26 mouse cellular contexts compared by ENCODE assay signal in the genomic region with DNA sequence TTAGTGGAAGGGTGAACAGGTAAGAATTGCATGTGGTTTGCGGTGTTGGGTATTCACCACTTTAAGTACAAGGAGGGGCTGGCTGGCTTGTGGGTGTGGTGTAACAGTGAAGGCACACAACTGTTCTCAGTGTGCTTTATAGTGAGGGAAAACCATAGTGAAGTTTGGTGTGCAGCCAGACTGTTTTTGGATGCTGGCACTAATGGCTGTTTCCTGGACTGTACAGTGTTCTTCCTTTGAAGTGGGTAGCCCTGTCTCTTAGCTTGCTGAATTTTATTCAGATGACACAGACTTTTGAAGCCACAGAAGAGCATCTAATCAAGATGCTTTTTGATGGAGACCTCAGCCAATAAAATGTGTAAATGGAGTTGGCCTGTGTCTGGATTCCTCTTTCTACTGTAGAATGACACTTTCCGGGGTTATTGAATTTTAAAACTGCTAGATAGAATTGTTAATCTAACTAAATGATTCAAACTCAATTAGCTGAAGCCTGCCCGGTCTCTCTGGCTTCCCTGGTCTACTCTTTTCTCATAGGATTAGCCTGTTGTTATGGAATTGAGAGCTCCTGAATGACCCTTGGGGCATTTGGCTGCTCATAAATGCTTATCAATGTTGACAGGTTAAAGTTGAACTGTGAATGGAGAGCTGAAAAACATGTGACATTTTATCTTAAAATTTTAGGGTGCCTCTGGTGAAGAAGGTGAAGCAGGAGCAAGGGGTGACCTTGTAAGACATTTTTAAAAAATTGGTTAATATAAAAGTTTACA. TPM values are rescaled to one million over a fixed set of nuclear protein-coding genes. Genes with fewer than 3 reads are reported as not detected.
DNase-seq lines count a peak whose midpoint lies in the region; ATAC-seq and TF ChIP-seq lines count a peak whose summit lies in the region.
"Had no signal": no experiment of that assay in that cellular context is flagged by ENCODE, and none has a peak within 500 bp of the region (broad histone marks: within the 10 kb centered on the region; RNA-seq: fewer than 3 reads in every experiment).

No protein-coding gene starts in this region.

- no peak for DNase-seq in forebrain, postnatal 0 days
- peak; percentile 18 for DNase-seq in left cerebral cortex, postnatal 4 days
- DNase-seq in left cerebral cortex, adult 2 months (ENCODE audit: extremely low spot score in 1 of 2, low spot score in 2 of 2) = no peak
- DNase-seq in neural tube, embryonic 10.5 days (ENCODE audit: extremely low spot score, low spot score) = no peak
- no peak for DNase-seq in kidney, postnatal 4 days
- DNase-seq: adrenal gland, adult 8-10 months; B cell, adult 2 months; cerebellum, adult 18-20 months; cerebellum, postnatal 14 days; heart, postnatal 4 days; kidney, postnatal 25 days; liver; liver, postnatal 0 days; thymus, postnatal 25 days had no signal

- H3K36me3 ChIP-seq in forebrain, embryonic 16.5 days (ENCODE audit: control insufficient read depth, insufficient read depth) = no peaks in the 10 kb centered on the region
- no peaks in the 10 kb centered on the region for H3K36me3 ChIP-seq in forebrain, postnatal 0 days (ENCODE audit: insufficient read depth)
- no peaks in the 10 kb centered on the region for H3K36me3 ChIP-seq in neural tube, embryonic 14.5 days (ENCODE audit: control insufficient read depth, insufficient read depth, low read length)
- H3K36me3 ChIP-seq: embryonic facial prominence, embryonic 13.5 days; G1E; heart, embryonic 10.5 days; neural tube, embryonic 13.5 days; stomach, embryonic 15.5 days had no signal

- H3K9ac ChIP-seq in forebrain, embryonic 16.5 days (replicated peaks; ENCODE audit: low read depth, low read length) = no peak overlapping the region
- H3K9ac ChIP-seq in forebrain, postnatal 0 days = no peak overlapping the region
- H3K9ac ChIP-seq in neural tube, embryonic 14.5 days (replicated peaks; ENCODE audit: low read depth, low read length) = no peak overlapping the region
- H3K9ac ChIP-seq: embryonic facial prominence, embryonic 13.5 days; liver, postnatal 0 days; neural tube, embryonic 13.5 days; stomach, embryonic 15.5 days had no signal

- H3K27me3 ChIP-seq in forebrain, embryonic 16.5 days (replicated peaks; ENCODE audit: control insufficient read depth, insufficient read depth, low read length) = no peaks in the 10 kb centered on the region
- H3K27me3 ChIP-seq in forebrain, postnatal 0 days (ENCODE audit: insufficient read depth, low read length) = no peaks in the 10 kb centered on the region
- H3K27me3 ChIP-seq in neural tube, embryonic 14.5 days (ENCODE audit: control insufficient read depth, insufficient read depth, low read length) = no peaks in the 10 kb centered on the region
- H3K27me3 ChIP-seq: CH12.LX; embryonic facial prominence, embryonic 13.5 days; neural tube, embryonic 13.5 days; stomach, embryonic 15.5 days had no signal

- no peak overlapping the region for H3K4me2 ChIP-seq in forebrain, embryonic 16.5 days (ENCODE audit: low read length)
- H3K4me2 ChIP-seq in forebrain, postnatal 0 days (ENCODE audit: low read depth) = no peak overlapping the region
- no peak overlapping the region for H3K4me2 ChIP-seq in neural tube, embryonic 14.5 days (ENCODE audit: low read depth, low read length)
- H3K4me2 ChIP-seq: embryonic facial prominence, embryonic 13.5 days; neural tube, embryonic 13.5 days; stomach, embryonic 15.5 days had no signal

- no peak for TF ChIP-seq CTCF in forebrain, postnatal 0 days (IDR thresholded peaks at IDR 0.05; ENCODE audit: low read depth)
- TF ChIP-seq CTCF in left cerebral cortex, adult 2 months (IDR thresholded peaks at IDR 0.05) = no peak

- intact Hi-C loops in left cerebral cortex, postnatal 4 days (cut with DNase I) = loop anchor here (5.0 kb wide), 1 partner anchor 49 kb away; no protein-coding TSS in a partner anchor
- intact Hi-C loops in left cerebral cortex, adult 2 months (cut with DNase I) = no loop called here

- WGBS in forebrain, embryonic 16.5 days = 34% methylated on average over 3 of the region's 3 CpGs
- 36% methylated on average over 3 of the region's 3 CpGs for WGBS in forebrain, postnatal 0 days
- WGBS in neural tube, embryonic 14.5 days = 69% methylated on average over 3 of the region's 3 CpGs

- H3K9me3 ChIP-seq in forebrain, embryonic 16.5 days (ENCODE audit: control insufficient read depth, low read length) = no peaks in the 10 kb centered on the region
- no peaks in the 10 kb centered on the region for H3K9me3 ChIP-seq in forebrain, postnatal 0 days (ENCODE audit: low read length)
- H3K9me3 ChIP-seq in neural tube, embryonic 14.5 days (ENCODE audit: control insufficient read depth, low read length) = no peaks in the 10 kb centered on the region
- H3K9me3 ChIP-seq: embryonic facial prominence, embryonic 13.5 days; G1E; heart, embryonic 10.5 days; neural tube, embryonic 13.5 days; stomach, embryonic 15.5 days had no signal

- no peak overlapping the region for H3K4me3 ChIP-seq in forebrain, embryonic 16.5 days (replicated peaks; ENCODE audit: low read length)
- H3K4me3 ChIP-seq in forebrain, postnatal 0 days (ENCODE audit: low read depth, low read length) = no peak overlapping the region
- no peak overlapping the region for H3K4me3 ChIP-seq in left cerebral cortex, adult 2 months
- no peak overlapping the region for H3K4me3 ChIP-seq in neural tube, embryonic 14.5 days (ENCODE audit: low read depth, low read length)
- H3K4me3 ChIP-seq: embryonic facial prominence, embryonic 13.5 days; heart, embryonic 10.5 days; neural tube, embryonic 13.5 days; stomach, embryonic 15.5 days had no signal

- ATAC-seq in forebrain, embryonic 16.5 days = peak; percentile 61
- ATAC-seq in forebrain, postnatal 0 days = no peak
- ATAC-seq in neural tube, embryonic 14.5 days (ENCODE audit: low read depth) = peak; percentile 28; the same call in 1 of the 2 replicates
- ATAC-seq: activated CD4-positive, CD25-positive, alpha-beta regulatory T cell, adult 4 months; intestine, embryonic 16.5 days; liver, postnatal 0 days; lung, postnatal 0 days had no signal

- no peak overlapping the region for H3K27ac ChIP-seq in forebrain, embryonic 16.5 days (ENCODE audit: low read length)
- no peak overlapping the region for H3K27ac ChIP-seq in forebrain, postnatal 0 days (ENCODE audit: low read depth, low read length)
- no peak overlapping the region for H3K27ac ChIP-seq in left cerebral cortex, adult 2 months
- H3K27ac ChIP-seq in neural tube, embryonic 14.5 days (ENCODE audit: low read depth, low read length) = no peak overlapping the region
- H3K27ac ChIP-seq: heart, embryonic 10.5 days; macrophage; neural tube, embryonic 13.5 days; stomach, embryonic 15.5 days had no signal

- H3K4me1 ChIP-seq in forebrain, embryonic 16.5 days (replicated peaks; ENCODE audit: control insufficient read depth, insufficient read depth, low read length) = peaks cover 22% of the 10 kb centered on the region
- peaks cover 12% of the 10 kb centered on the region for H3K4me1 ChIP-seq in forebrain, postnatal 0 days (ENCODE audit: insufficient read depth)
- no peaks in the 10 kb centered on the region for H3K4me1 ChIP-seq in neural tube, embryonic 14.5 days (ENCODE audit: control insufficient read depth, insufficient read depth, low read length)
- H3K4me1 ChIP-seq: stomach, embryonic 15.5 days had no signal

RNA-seq across cellular contexts. Expression of a gene that starts 54.3 kb away (rescaled TPM):
- polyA plus RNA-seq in forebrain, embryonic 16.5 days (2015; fragmentation: Nextera tagmentation; extraction: Ambion mirVana) = 1.0 and 3.8 TPM in 2 replicates
- total RNA-seq in forebrain, postnatal 0 days (2014; rRNA removed) = 3.0 and 4.2 TPM in 2 replicates
- polyA plus RNA-seq in forebrain, postnatal 0 days (2015; fragmentation: Nextera tagmentation; extraction: Ambion mirVana) = 1.8 and 2.0 TPM in 2 replicates
- total RNA-seq in left cerebral cortex, postnatal 4 days (2021) = 1 to 10 TPM; 2.0 to 3.0 TPM
- under 1 TPM; 0.63 to 0.79 TPM for total RNA-seq in left cerebral cortex, adult 2 months (2021)
- polyA plus RNA-seq in neural tube, embryonic 14.5 days (2014; fragmentation: Nextera tagmentation; extraction: Ambion mirVana) = 0.72 and 1.3 TPM in 2 replicates
- total RNA-seq: adrenal gland, adult 8-10 months; CH12.LX had no signal
- polyA plus RNA-seq: activated CD4-positive, CD25-positive, alpha-beta regulatory T cell, adult 4 months; G1E; macrophage had no signal
